24 mouse cellular contexts compared by ENCODE assay signal in the genomic region with DNA sequence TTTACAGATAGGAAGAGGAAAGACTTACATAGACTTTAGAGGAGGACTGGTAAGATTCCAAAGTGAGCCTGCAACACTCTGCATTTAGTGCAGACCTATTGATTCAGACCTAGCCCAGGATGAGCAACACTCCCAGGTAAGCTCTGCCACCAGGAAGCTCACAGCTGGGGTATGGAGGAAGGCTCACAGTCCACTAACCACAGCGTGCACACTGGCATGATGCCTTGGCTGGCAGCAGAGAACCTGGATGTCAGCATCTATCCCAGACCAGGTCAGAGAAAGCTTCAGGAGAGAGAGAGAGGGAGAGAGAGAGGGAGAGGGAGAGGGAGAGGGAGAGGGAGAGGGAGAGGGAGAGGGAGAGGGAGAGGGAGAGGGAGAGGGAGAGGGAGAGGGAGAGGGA.
A peak's percentile ranks its signal among the peaks of the same experiment; 100 is the strongest.
DNase-seq lines count a peak whose midpoint lies in the region; ATAC-seq and TF ChIP-seq lines count a peak whose summit lies in the region.
"Had no signal": no experiment of that assay in that cellular context is flagged by ENCODE, and none has a peak within 500 bp of the region (broad histone marks: within the 10 kb centered on the region; RNA-seq: fewer than 3 reads in every experiment).

No protein-coding gene starts in this region.

- no peak overlapping the region for H3K4me3 ChIP-seq in left cerebral cortex, adult 2 months
- H3K4me3 ChIP-seq in cerebellum, adult 2 months (replicated peaks; ENCODE audit: insufficient read depth, low read depth, low read length): no peak overlapping the region
- no peak overlapping the region for H3K4me3 ChIP-seq in hindbrain, embryonic 14.5 days (replicated peaks; ENCODE audit: low read length)
- H3K4me3 ChIP-seq in hindbrain, embryonic 10.5 days: no peak overlapping the region
- H3K4me3 ChIP-seq in liver, embryonic 11.5 days (ENCODE audit: low read depth, low read length): no peak overlapping the region
- H3K4me3 ChIP-seq: erythroblast, embryonic 14.5 days; heart, embryonic 13.5 days; limb, embryonic 12.5 days; lung, embryonic 15.5 days; stomach, embryonic 15.5 days had no signal

- no peak for ATAC-seq in hindbrain, embryonic 14.5 days (ENCODE audit: low FRiP score)
- ATAC-seq in liver, embryonic 11.5 days (replicated peaks; ENCODE audit: low FRiP score): no peak
- ATAC-seq: CD4-positive, CD25-positive, alpha-beta regulatory T cell, adult 4 months; forebrain, embryonic 16.5 days; hindbrain, embryonic 16.5 days; midbrain, embryonic 16.5 days had no signal

- H3K4me2 ChIP-seq in hindbrain, embryonic 14.5 days (replicated peaks): no peak overlapping the region
- H3K4me2 ChIP-seq in liver, embryonic 11.5 days: no peak overlapping the region
- H3K4me2 ChIP-seq: heart, embryonic 13.5 days; limb, embryonic 12.5 days; lung, embryonic 15.5 days; midbrain, embryonic 11.5 days; stomach, embryonic 15.5 days had no signal

- H3K4me1 ChIP-seq in cerebellum, adult 2 months (ENCODE audit: control insufficient read depth, insufficient read depth, low read length): peaks cover 38% of the 10 kb centered on the region
- H3K4me1 ChIP-seq in hindbrain, embryonic 14.5 days (replicated peaks; ENCODE audit: control insufficient read depth, insufficient read depth, low read length): no peaks in the 10 kb centered on the region
- peaks cover 4% of the 10 kb centered on the region for H3K4me1 ChIP-seq in hindbrain, embryonic 10.5 days (replicated peaks)
- no peaks in the 10 kb centered on the region for H3K4me1 ChIP-seq in liver, embryonic 11.5 days (replicated peaks; ENCODE audit: control insufficient read depth, insufficient read depth, low read length)
- H3K4me1 ChIP-seq: limb, embryonic 12.5 days; lung, embryonic 15.5 days; stomach, embryonic 15.5 days had no signal

- TF ChIP-seq POLR2A in cerebellum, adult 2 months (IDR thresholded peaks at IDR 0.05; ENCODE audit: borderline replicate concordance, insufficient read depth, low read length): no peak

- TF ChIP-seq CTCF in left cerebral cortex, adult 2 months (IDR thresholded peaks at IDR 0.05): no peak
- TF ChIP-seq CTCF in cerebellum, adult 2 months (IDR thresholded peaks at IDR 0.05; ENCODE audit: borderline replicate concordance, insufficient read depth, low read depth, low read length): no peak

- no peaks in the 10 kb centered on the region for H3K36me3 ChIP-seq in hindbrain, embryonic 14.5 days (replicated peaks; ENCODE audit: control insufficient read depth, insufficient read depth)
- H3K36me3 ChIP-seq in hindbrain, embryonic 10.5 days: no peaks in the 10 kb centered on the region
- H3K36me3 ChIP-seq in liver, embryonic 11.5 days (ENCODE audit: control insufficient read depth, insufficient read depth, low read length): no peaks in the 10 kb centered on the region
- H3K36me3 ChIP-seq: heart, embryonic 13.5 days; limb, embryonic 12.5 days; lung, embryonic 15.5 days; stomach, embryonic 15.5 days had no signal

- DNase-seq in left cerebral cortex, adult 2 months (ENCODE audit: extremely low spot score in 1 of 2, low spot score in 2 of 2): no peak
- DNase-seq in left cerebral cortex, postnatal 14 days (ENCODE audit: low spot score in 2 of 2): no peak
- DNase-seq in cerebellum, adult 2 months: peak; percentile 63 to 72
- DNase-seq in cerebellum, postnatal 14 days: peak; percentile 61 to 67
- no peak for DNase-seq in hindbrain, embryonic 14.5 days (ENCODE audit: low spot score)
- DNase-seq in hindbrain, embryonic 10.5 days (ENCODE audit: low spot score): no peak
- DNase-seq in liver, embryonic 11.5 days (ENCODE audit: low spot score): no peak
- DNase-seq: adrenal gland, postnatal 36 days; heart, postnatal 10 days; kidney, adult 2 months; kidney, postnatal 4 days; layer of hippocampus, adult 9-11 months; right cerebral cortex, postnatal 25 days; thymus, postnatal 25 days had no signal

- WGBS in cerebellum, adult 2 months: 9% methylated on average over 1 of the region's 1 CpGs
- whole genome bisulfite sequencing in hindbrain, embryonic 14.5 days: 72% methylated on average over 1 of the region's 1 CpGs
- 82% methylated on average over 1 of the region's 1 CpGs for WGBS in hindbrain, embryonic 10.5 days
- 87% methylated on average over 1 of the region's 1 CpGs for WGBS in liver, embryonic 11.5 days

- H3K27ac ChIP-seq in left cerebral cortex, adult 2 months: peak overlapping the region; percentile 79
- H3K27ac ChIP-seq in cerebellum, adult 2 months (ENCODE audit: insufficient read depth, low read length): no peak overlapping the region
- H3K27ac ChIP-seq in hindbrain, embryonic 14.5 days: no peak overlapping the region
- no peak overlapping the region for H3K27ac ChIP-seq in hindbrain, embryonic 10.5 days
- H3K27ac ChIP-seq in liver, embryonic 11.5 days (ENCODE audit: low read depth, low read length): no peak overlapping the region
- H3K27ac ChIP-seq: heart, embryonic 13.5 days; limb, embryonic 12.5 days; lung, embryonic 15.5 days; stomach, embryonic 15.5 days had no signal

- H3K9ac ChIP-seq in hindbrain, embryonic 14.5 days: no peak overlapping the region
- H3K9ac ChIP-seq in liver, embryonic 11.5 days (ENCODE audit: low read depth, low read length): no peak overlapping the region
- H3K9ac ChIP-seq: heart, embryonic 13.5 days; limb, embryonic 12.5 days; lung, embryonic 15.5 days; stomach, embryonic 15.5 days had no signal

- no peaks in the 10 kb centered on the region for H3K9me3 ChIP-seq in hindbrain, embryonic 14.5 days (ENCODE audit: control insufficient read depth, low read length)
- no peaks in the 10 kb centered on the region for H3K9me3 ChIP-seq in hindbrain, embryonic 10.5 days
- no peaks in the 10 kb centered on the region for H3K9me3 ChIP-seq in liver, embryonic 11.5 days (ENCODE audit: control insufficient read depth, low read length)
- H3K9me3 ChIP-seq: heart, embryonic 13.5 days; limb, embryonic 12.5 days; lung, embryonic 15.5 days; stomach, embryonic 15.5 days had no signal

- H3K27me3 ChIP-seq in cerebellum, adult 2 months (ENCODE audit: control insufficient read depth, insufficient read depth, low read length): no peaks in the 10 kb centered on the region
- no peaks in the 10 kb centered on the region for H3K27me3 ChIP-seq in hindbrain, embryonic 14.5 days (ENCODE audit: control insufficient read depth, insufficient read depth, low read length)
- no peaks in the 10 kb centered on the region for H3K27me3 ChIP-seq in hindbrain, embryonic 10.5 days (ENCODE audit: insufficient read depth, poor library complexity, severe bottlenecking)
- no peaks in the 10 kb centered on the region for H3K27me3 ChIP-seq in liver, embryonic 11.5 days (replicated peaks; ENCODE audit: control insufficient read depth, insufficient read depth, low read length)
- H3K27me3 ChIP-seq: limb, embryonic 12.5 days; lung, embryonic 15.5 days; stomach, embryonic 15.5 days had no signal

- intact Hi-C loops in left cerebral cortex, adult 2 months (cut with DNase I): no loop called here
- intact Hi-C loops in left cerebral cortex, postnatal 14 days (cut with DNase I): no loop called here

Comparison
In these comparisons a context has a peak if more than half of its experiments do, and no peak if none do; other contexts are left out.
1. DNase-seq: peak in cerebellum, adult 2 months (2 of 2) and cerebellum, postnatal 14 days (2 of 2); none in left cerebral cortex, adult 2 months (0 of 2), left cerebral cortex, postnatal 14 days (0 of 2), hindbrain, embryonic 14.5 days (single experiment), hindbrain, embryonic 10.5 days (single experiment) and liver, embryonic 11.5 days (single experiment).